Mouse (Mus musculus): ENCODE results near the gene Hist1h2bc. TPM values are rescaled to one million over a fixed set of nuclear protein-coding genes. Genes with fewer than 3 reads are reported as not detected.

Gene Hist1h2bc
- polyA plus RNA-seq, 1 experiment from 2014 or later: 29.4 TPM

Small RNA genes within 50 kb of the gene (microRNA-seq; reads per million reads assigned to microRNA genes)
- gene Gm44350: not detected

Other genes starting within 250 kb of the Hist1h2bc start
- 0.04 and 0.96 TPM in 2 replicates for gene Btn1a1, start 218.3 kb upstream of the Hist1h2bc start, polyA plus RNA-seq (2016; fragmentation: Nextera tagmentation; extraction: Ambion mirVana)
- 0.30 and 0.75 TPM in 2 replicates for gene Btn2a2, start 195.3 kb upstream of the Hist1h2bc start, polyA plus RNA-seq (2016; fragmentation: Nextera tagmentation; extraction: Ambion mirVana)
- 2.5 and 2.8 TPM in 2 replicates for gene Hist1h4h, start 153.1 kb upstream of the Hist1h2bc start, polyA plus RNA-seq (2016; fragmentation: Nextera tagmentation; extraction: Ambion mirVana)
- 1.7 and 4.9 TPM in 2 replicates for gene Hist1h2af, start 150.3 kb upstream of the Hist1h2bc start, polyA plus RNA-seq (2016; fragmentation: Nextera tagmentation; extraction: Ambion mirVana)
- gene Hist1h3g, start 148.8 kb upstream of the Hist1h2bc start, polyA plus RNA-seq (2016; fragmentation: Nextera tagmentation; extraction: Ambion mirVana): 3.2 and 3.5 TPM in 2 replicates
- 0.22 and 0.73 TPM in 2 replicates for gene Hist1h2bh, start 140.8 kb upstream of the Hist1h2bc start, polyA plus RNA-seq (2016; fragmentation: Nextera tagmentation; extraction: Ambion mirVana)
- 0.31 and 0.99 TPM in 2 replicates for gene Hist1h3f, start 140.1 kb upstream of the Hist1h2bc start, polyA plus RNA-seq (2016; fragmentation: Nextera tagmentation; extraction: Ambion mirVana)
- 0.51 TPM in 1 of 2 replicates, not detected in the other for gene Hist1h4f, start 132.6 kb upstream of the Hist1h2bc start, polyA plus RNA-seq (2016; fragmentation: Nextera tagmentation; extraction: Ambion mirVana)
- 0.17 and 0.36 TPM in 2 replicates for gene Hist1h1d, start 130.9 kb upstream of the Hist1h2bc start, polyA plus RNA-seq (2016; fragmentation: Nextera tagmentation; extraction: Ambion mirVana)
- 3.0 and 3.5 TPM in 2 replicates for gene Hist1h3e, start 121.8 kb upstream of the Hist1h2bc start, polyA plus RNA-seq (2016; fragmentation: Nextera tagmentation; extraction: Ambion mirVana)
- 39.9 and 49.4 TPM in 2 replicates for gene Hist1h2ae, start 113.0 kb upstream of the Hist1h2bc start, polyA plus RNA-seq (2016; fragmentation: Nextera tagmentation; extraction: Ambion mirVana)
- gene Hist1h2bg, start 112.8 kb upstream of the Hist1h2bc start, polyA plus RNA-seq (2016; fragmentation: Nextera tagmentation; extraction: Ambion mirVana): 2.8 and 4.8 TPM in 2 replicates
- 1.1 and 1.8 TPM in 2 replicates for gene Hist1h2bf, start 110.0 kb upstream of the Hist1h2bc start, polyA plus RNA-seq (2016; fragmentation: Nextera tagmentation; extraction: Ambion mirVana)
- gene Hist1h2ad, start 109.8 kb upstream of the Hist1h2bc start, polyA plus RNA-seq (2016; fragmentation: Nextera tagmentation; extraction: Ambion mirVana): 0.54 and 1.1 TPM in 2 replicates
- 1.4 and 5.3 TPM in 2 replicates for gene Hist1h3d, start 108.4 kb upstream of the Hist1h2bc start, polyA plus RNA-seq (2016; fragmentation: Nextera tagmentation; extraction: Ambion mirVana)
- gene Hist1h4d, start 102.6 kb upstream of the Hist1h2bc start, polyA plus RNA-seq (2016; fragmentation: Nextera tagmentation; extraction: Ambion mirVana): 41.9 and 60.3 TPM in 2 replicates
- 1.2 and 1.9 TPM in 2 replicates for gene Hist1h2be, start 63.1 kb upstream of the Hist1h2bc start, polyA plus RNA-seq (2016; fragmentation: Nextera tagmentation; extraction: Ambion mirVana)
- gene Hist1h1e, start 61.6 kb upstream of the Hist1h2bc start, polyA plus RNA-seq (2016; fragmentation: Nextera tagmentation; extraction: Ambion mirVana): 9.5 and 11.1 TPM in 2 replicates
- 0.63 and 0.84 TPM in 2 replicates for gene Hist1h2ac, start 251 bp upstream of the Hist1h2bc start, polyA plus RNA-seq (2016; fragmentation: Nextera tagmentation; extraction: Ambion mirVana)
- 0.24 TPM in 1 of 2 replicates, not detected in the other for gene Hist1h1t, start 11.6 kb downstream of the Hist1h2bc start, polyA plus RNA-seq (2016; fragmentation: Nextera tagmentation; extraction: Ambion mirVana)
- gene Hist1h4c, start 14.3 kb downstream of the Hist1h2bc start, polyA plus RNA-seq (2016; fragmentation: Nextera tagmentation; extraction: Ambion mirVana): 3.2 and 3.3 TPM in 2 replicates
- gene Hfe, start 26.7 kb downstream of the Hist1h2bc start, polyA plus RNA-seq (2016; fragmentation: Nextera tagmentation; extraction: Ambion mirVana): 5.2 and 8.3 TPM in 2 replicates
- 17.2 TPM in 2 replicates for gene Hist1h1c, start 54.6 kb downstream of the Hist1h2bc start, polyA plus RNA-seq (2016; fragmentation: Nextera tagmentation; extraction: Ambion mirVana)
- gene Hist1h3c, start 61.4 kb downstream of the Hist1h2bc start, polyA plus RNA-seq (2016; fragmentation: Nextera tagmentation; extraction: Ambion mirVana): 4.2 and 4.4 TPM in 2 replicates
- gene Hist1h2bb, start 62.5 kb downstream of the Hist1h2bc start, polyA plus RNA-seq (2016; fragmentation: Nextera tagmentation; extraction: Ambion mirVana): 1.4 and 2.9 TPM in 2 replicates
- 16.1 and 23.3 TPM in 2 replicates for gene Hist1h2ab, start 66.9 kb downstream of the Hist1h2bc start, polyA plus RNA-seq (2016; fragmentation: Nextera tagmentation; extraction: Ambion mirVana)
- gene Hist1h3b, start 68.1 kb downstream of the Hist1h2bc start, polyA plus RNA-seq (2016; fragmentation: Nextera tagmentation; extraction: Ambion mirVana): 2.6 and 3.2 TPM in 2 replicates
- gene Hist1h4b, start 72.8 kb downstream of the Hist1h2bc start, polyA plus RNA-seq (2016; fragmentation: Nextera tagmentation; extraction: Ambion mirVana): 3.4 and 4.4 TPM in 2 replicates
- 0.28 TPM in 1 of 2 replicates, not detected in the other for gene Hist1h4a, start 77.0 kb downstream of the Hist1h2bc start, polyA plus RNA-seq (2016; fragmentation: Nextera tagmentation; extraction: Ambion mirVana)
- gene Hist1h3a, start 78.2 kb downstream of the Hist1h2bc start, polyA plus RNA-seq (2016; fragmentation: Nextera tagmentation; extraction: Ambion mirVana): 2.0 and 3.2 TPM in 2 replicates
- 1.2 and 1.4 TPM in 2 replicates for gene Hist1h1a, start 79.5 kb downstream of the Hist1h2bc start, polyA plus RNA-seq (2016; fragmentation: Nextera tagmentation; extraction: Ambion mirVana)
- gene Trim38, start 85.7 kb downstream of the Hist1h2bc start, polyA plus RNA-seq (2016; fragmentation: Nextera tagmentation; extraction: Ambion mirVana): 0.14 TPM in 1 of 2 replicates, not detected in the other
- gene Slc17a2, start 122.8 kb downstream of the Hist1h2bc start, polyA plus RNA-seq (2016; fragmentation: Nextera tagmentation; extraction: Ambion mirVana): 0.09 TPM in 1 of 2 replicates, not detected in the other
- gene Slc17a3, start 155.2 kb downstream of the Hist1h2bc start, polyA plus RNA-seq (2016; fragmentation: Nextera tagmentation; extraction: Ambion mirVana): not detected in 2 replicates
- not detected in 2 replicates for gene Slc17a1, start 183.6 kb downstream of the Hist1h2bc start, polyA plus RNA-seq (2016; fragmentation: Nextera tagmentation; extraction: Ambion mirVana)
- gene Slc17a4, start 230.8 kb downstream of the Hist1h2bc start, polyA plus RNA-seq (2016; fragmentation: Nextera tagmentation; extraction: Ambion mirVana): 0.10 TPM in 1 of 2 replicates, not detected in the other
- not detected in 2 replicates for gene Hist1h2ba, start 250.0 kb downstream of the Hist1h2bc start, polyA plus RNA-seq (2016; fragmentation: Nextera tagmentation; extraction: Ambion mirVana)